Mouse (Mus musculus): ENCODE measurements around the gene Ubtd2.

GRCm38 (mm10) chr11:32547391-32547947 lies 92.3 kb downstream of the Ubtd2 start:
- TF ChIP-seq CTCF (IDR thresholded peaks at IDR 0.05; ENCODE audit: low read depth) (no peak), EP300 (IDR thresholded peaks at IDR 0.05; ENCODE audit: low read depth) (no peak)

Measured in liver, postnatal 0 days (tissue).